10 mouse cellular contexts compared by ENCODE assay signal in genomic region chr11:117478271-117479006, GRCm38 (mm10). TPM values are rescaled to one million over a fixed set of nuclear protein-coding genes. Genes with fewer than 3 reads are reported as not detected.
DNase-seq lines count a peak whose midpoint lies in the region; ATAC-seq and TF ChIP-seq lines count a peak whose summit lies in the region.
"Had no signal": no experiment of that assay in that cellular context is flagged by ENCODE, and none has a peak within 500 bp of the region (broad histone marks: within the 10 kb centered on the region; RNA-seq: fewer than 3 reads in every experiment).

No protein-coding gene starts in this region.

- no peaks in the 10 kb centered on the region for H3K36me3 ChIP-seq in intestine, embryonic 14.5 days (ENCODE audit: control insufficient read depth, insufficient read depth, low read length)
- H3K36me3 ChIP-seq in intestine, postnatal 0 days (ENCODE audit: control insufficient read depth, insufficient read depth) = no peaks in the 10 kb centered on the region
- H3K36me3 ChIP-seq in midbrain, embryonic 11.5 days (ENCODE audit: control insufficient read depth, insufficient read depth, low read length) = no peaks in the 10 kb centered on the region

- no peak for TF ChIP-seq CTCF in intestine, postnatal 0 days (IDR thresholded peaks at IDR 0.05; ENCODE audit: low read depth)

- peaks cover 23% of the 10 kb centered on the region for H3K4me1 ChIP-seq in intestine, embryonic 14.5 days (replicated peaks; ENCODE audit: control insufficient read depth, insufficient read depth, low read length)
- no peaks in the 10 kb centered on the region for H3K4me1 ChIP-seq in intestine, postnatal 0 days (replicated peaks; ENCODE audit: control insufficient read depth, insufficient read depth, low read length)
- peaks cover 30% of the 10 kb centered on the region for H3K4me1 ChIP-seq in midbrain, embryonic 11.5 days (ENCODE audit: control insufficient read depth, insufficient read depth, low read length)

- no peak for ATAC-seq in intestine, embryonic 14.5 days (replicated peaks; ENCODE audit: low FRiP score, low TSS enrichment, low read depth)
- ATAC-seq in intestine, postnatal 0 days = no peak
- ATAC-seq in midbrain, embryonic 11.5 days (ENCODE audit: low FRiP score) = peak; percentile 38; the same call in 1 of the 2 replicates
- ATAC-seq in erythroid progenitor cell, adult 5-6 weeks (replicated peaks; ENCODE audit: low FRiP score, poor library complexity, severe bottlenecking) = no peak

- no peak overlapping the region for H3K4me2 ChIP-seq in intestine, embryonic 14.5 days (ENCODE audit: low read length)
- no peak overlapping the region for H3K4me2 ChIP-seq in intestine, postnatal 0 days (replicated peaks; ENCODE audit: low read depth)
- H3K4me2 ChIP-seq in midbrain, embryonic 11.5 days = no peak overlapping the region

- no peak for DNase-seq in intestine, embryonic 14.5 days (ENCODE audit: low spot score)
- peak; percentile 41 for DNase-seq in cerebellum, adult 8-10 months
- peak; percentile 50 for DNase-seq in gastrocnemius, postnatal 14 days
- DNase-seq in midbrain, embryonic 11.5 days (ENCODE audit: low spot score, missing footprints) = no peak
- DNase-seq in yolk sac, embryonic 10.5 days (ENCODE audit: low spot score) = no peak
- no peak for DNase-seq in urinary bladder, adult 18-20 months (ENCODE audit: low spot score in 2 of 2)

- no peaks in the 10 kb centered on the region for H3K27me3 ChIP-seq in intestine, embryonic 14.5 days (replicated peaks; ENCODE audit: control insufficient read depth, insufficient read depth, low read length)
- H3K27me3 ChIP-seq in intestine, postnatal 0 days (replicated peaks; ENCODE audit: control insufficient read depth, insufficient read depth, low read length) = no peaks in the 10 kb centered on the region
- no peaks in the 10 kb centered on the region for H3K27me3 ChIP-seq in midbrain, embryonic 11.5 days (ENCODE audit: control insufficient read depth, insufficient read depth, low read length)

- H3K9ac ChIP-seq in intestine, embryonic 14.5 days (ENCODE audit: low read length) = no peak overlapping the region
- H3K9ac ChIP-seq in intestine, postnatal 0 days (ENCODE audit: low read depth, low read length) = no peak overlapping the region
- no peak overlapping the region for H3K9ac ChIP-seq in midbrain, embryonic 11.5 days (ENCODE audit: low read length)
- H3K9ac ChIP-seq: liver, embryonic 14.5 days had no signal

- intact Hi-C loops in gastrocnemius, postnatal 14 days (cut with DNase I; ENCODE audit: low total_unique reads) = no loop called here

- no peak overlapping the region for H3K4me3 ChIP-seq in intestine, embryonic 14.5 days (ENCODE audit: low read depth, low read length)
- no peak overlapping the region for H3K4me3 ChIP-seq in intestine, postnatal 0 days (ENCODE audit: low read depth, low read length)
- H3K4me3 ChIP-seq in midbrain, embryonic 11.5 days (ENCODE audit: low read depth, low read length) = no peak overlapping the region

- H3K9me3 ChIP-seq in intestine, embryonic 14.5 days (ENCODE audit: control insufficient read depth, low read length) = no peaks in the 10 kb centered on the region
- H3K9me3 ChIP-seq in intestine, postnatal 0 days (ENCODE audit: control insufficient read depth) = no peaks in the 10 kb centered on the region
- H3K9me3 ChIP-seq in midbrain, embryonic 11.5 days (ENCODE audit: control insufficient read depth, low read length) = no peaks in the 10 kb centered on the region; the same call in 1 of the 2 replicates

- peak overlapping the region; percentile 74; the same call in 1 of the 2 replicates for H3K27ac ChIP-seq in intestine, embryonic 14.5 days (ENCODE audit: low read depth)
- H3K27ac ChIP-seq in intestine, postnatal 0 days (ENCODE audit: low read depth, low read length) = no peak overlapping the region
- peak overlapping the region; percentile 77 for H3K27ac ChIP-seq in midbrain, embryonic 11.5 days (ENCODE audit: low read depth, low read length)
- H3K27ac ChIP-seq: liver, embryonic 14.5 days had no signal

- WGBS in intestine, embryonic 14.5 days = 66% methylated on average over 10 of the region's 10 CpGs
- WGBS in intestine, postnatal 0 days = 77% methylated on average over 10 of the region's 10 CpGs
- whole genome bisulfite sequencing in midbrain, embryonic 11.5 days = 59% methylated on average over 10 of the region's 10 CpGs

RNA-seq across cellular contexts. Expression of gene Gm11733, which starts 5.7 kb away (rescaled TPM):
- polyA plus RNA-seq in intestine, embryonic 14.5 days (2014; fragmentation: Nextera tagmentation; extraction: Ambion mirVana) = 0.12 TPM in 1 of 2 replicates, not detected in the other
- polyA plus RNA-seq in intestine, postnatal 0 days (2015; fragmentation: Nextera tagmentation; extraction: Ambion mirVana) = not detected in 2 replicates
- total RNA-seq in gastrocnemius, postnatal 14 days (2021) = not detected
- polyA plus RNA-seq in midbrain, embryonic 11.5 days (2014; fragmentation: Nextera tagmentation; extraction: Ambion mirVana) = 0.25 TPM in 1 of 2 replicates, not detected in the other
- total RNA-seq in erythroid progenitor cell, adult 5-6 weeks (2015; ENCODE audit: low replicate concordance) = not detected in 2 replicates
- not detected in 2 replicates for total RNA-seq in erythroid progenitor cell, adult 5-6 weeks (2017; ENCODE audit: low replicate concordance)
- total RNA-seq: common myeloid progenitor, adult 5-6 weeks had no signal
- polyA plus RNA-seq: liver, embryonic 14.5 days had no signal

Comparison
In these comparisons a context has a peak if more than half of its experiments do, and no peak if none do; other contexts are left out.
1. DNase-seq: peak in cerebellum, adult 8-10 months (single experiment) and gastrocnemius, postnatal 14 days (single experiment); none in intestine, embryonic 14.5 days (single experiment), midbrain, embryonic 11.5 days (single experiment), yolk sac, embryonic 10.5 days (single experiment) and urinary bladder, adult 18-20 months (0 of 2).